Mouse (Mus musculus): ENCODE data around the gene Rit1.
"Not testable (repeated sequence)": the region's sequence is repeated elsewhere in the genome, so short reads cannot be mapped to it uniquely, and the experiment has no call there.

The Rit1 gene

DNA sequence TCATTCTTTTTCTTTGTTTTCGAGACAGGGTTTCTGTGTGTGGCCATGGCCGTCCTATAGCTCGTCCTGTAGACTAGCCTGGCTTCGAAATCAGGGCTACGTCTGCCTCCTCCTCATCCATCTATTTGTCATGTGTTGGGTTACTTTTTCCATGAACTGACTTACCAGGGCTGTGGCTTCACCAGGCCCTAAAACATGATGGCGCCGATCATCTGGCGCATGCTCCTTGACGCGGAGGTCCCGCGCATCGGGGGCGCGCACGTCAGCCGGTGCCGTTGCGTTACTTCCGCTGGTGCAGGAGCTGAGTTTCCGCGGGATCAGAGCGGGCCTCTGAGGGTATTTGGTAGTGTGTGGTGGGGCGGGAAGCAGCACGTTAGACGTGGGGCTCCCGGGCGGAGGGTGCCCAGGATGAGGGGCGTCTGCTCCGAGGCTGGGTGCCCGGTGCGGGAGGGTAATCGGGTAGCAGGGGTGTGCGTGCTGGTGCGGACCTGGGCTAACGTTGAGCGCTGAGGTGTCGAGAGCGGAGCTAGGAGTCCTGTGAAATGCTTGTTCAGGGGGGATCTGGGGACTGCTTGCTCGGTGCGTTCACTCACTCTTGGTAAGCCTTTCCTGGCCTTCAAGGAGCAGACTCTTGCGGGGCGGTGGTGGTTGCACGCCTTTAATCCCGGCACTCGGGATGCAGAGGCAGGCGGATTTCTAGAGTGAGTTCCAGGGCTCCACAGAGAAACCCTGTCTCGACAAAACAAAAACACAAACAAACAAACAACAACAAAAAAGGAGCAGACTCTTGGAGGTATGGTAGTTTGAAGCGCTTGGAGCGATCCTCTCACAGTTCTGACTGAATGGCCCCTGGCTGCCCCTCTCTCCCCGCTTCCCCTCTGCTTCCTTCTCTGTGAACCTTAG is 58.6 kb downstream of the Rit1 start, which contains the start of gene Syt11:
TSS of gene Syt11 (minus strand) at position 226 of the 903 bp plus-strand sequence.
- not testable (repeated sequence) for TF ChIP-seq GATA4 (IDR thresholded peaks at IDR 0.05; ENCODE audit: insufficient replicate concordance, low read length)

Data from liver, adult (tissue).